Mouse (Mus musculus) ES-Bruce4 (cell line): ENCODE results near the gene Wdr24.

Experiments used
- CTCF ChIP-seq: IDR thresholded peaks from one replicate; pipeline ENCODE4 v1.8.1; 2011; ENCODE audit warnings: low read depth, low read length
- EP300 ChIP-seq: IDR thresholded peaks from 2 replicates; pipeline ENCODE4 v1.6.1; 2011; ENCODE audit warnings: low read depth, low read length; ENCODE audit not compliant: insufficient read depth

GRCm38 (mm10) chr17:25825984-25826570, 2.6 kb downstream of the Wdr24 start:
- TF ChIP-seq CTCF, result no peak
- TF ChIP-seq EP300, result no peak
